Mouse (Mus musculus): ENCODE data around the gene Ifih1. TPM values are rescaled to one million over a fixed set of nuclear protein-coding genes. Genes with fewer than 3 reads are reported as not detected.

Ifih1 gene
- polyA plus RNA-seq, 1 experiment = 3.0 TPM

DNA sequence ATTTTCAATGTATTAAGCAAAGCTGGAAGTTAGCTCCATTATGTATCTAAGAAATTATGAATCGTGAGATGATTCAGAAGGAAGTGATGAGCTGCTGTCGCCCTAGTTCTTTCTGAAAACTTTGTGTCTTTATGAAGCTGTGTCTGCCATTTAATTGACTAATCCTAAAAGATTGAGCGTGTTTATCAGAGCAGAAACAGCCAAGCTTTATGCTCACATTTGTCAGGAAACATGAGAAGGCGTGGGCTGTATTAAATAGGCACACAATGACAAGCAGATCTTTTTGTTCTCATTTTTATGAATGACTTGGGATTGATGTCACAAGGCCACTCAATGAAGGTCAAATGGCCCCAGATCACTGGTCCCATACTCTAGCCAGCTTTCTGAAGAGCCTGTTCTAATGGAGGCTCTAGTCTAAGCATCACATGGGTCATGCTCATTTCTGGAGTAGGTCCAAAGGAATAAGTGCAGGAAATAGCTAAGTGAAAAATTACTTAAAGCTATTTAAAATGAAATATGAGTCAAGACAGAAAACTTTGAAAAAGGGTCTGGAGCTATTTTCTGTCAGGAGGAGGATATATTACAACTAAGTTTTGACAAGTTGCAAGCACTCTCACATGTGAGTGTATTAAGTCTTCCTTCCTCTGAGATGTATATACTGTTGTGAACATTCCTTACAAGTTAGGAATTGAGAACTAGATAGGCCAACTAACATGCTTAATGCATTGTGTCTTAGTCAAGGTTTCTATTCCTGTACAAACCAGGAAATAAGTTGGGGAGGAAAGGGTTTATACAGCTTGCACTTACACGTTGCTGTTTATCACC lies 83.2 kb downstream of the Ifih1 start:
- no peak for DNase-seq (ENCODE audit: extremely low spot score in 1 of 2, low spot score in 1 of 2)

DNA sequence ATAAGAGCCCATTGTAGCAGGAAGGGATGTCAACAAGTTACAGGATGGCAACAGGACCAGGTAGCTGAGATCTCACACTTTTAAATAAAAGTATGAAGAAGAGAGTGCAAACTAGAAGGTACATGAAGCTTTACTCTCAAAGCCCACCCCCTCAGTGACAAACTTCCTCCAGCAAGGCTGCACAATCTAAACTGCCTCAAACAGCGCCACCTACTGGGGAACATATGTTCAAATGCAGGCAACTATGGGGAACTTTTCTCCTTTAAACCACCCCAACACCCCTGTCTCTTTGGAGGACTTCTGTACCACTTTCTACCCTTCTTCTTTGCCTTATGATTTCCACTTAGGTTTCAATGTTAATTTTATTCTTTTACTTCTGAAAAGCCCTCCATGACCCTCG lies 88.6 kb downstream of the Ifih1 start:
- DNase-seq (ENCODE audit: extremely low spot score in 1 of 2, low spot score in 1 of 2) = no peak

DNA sequence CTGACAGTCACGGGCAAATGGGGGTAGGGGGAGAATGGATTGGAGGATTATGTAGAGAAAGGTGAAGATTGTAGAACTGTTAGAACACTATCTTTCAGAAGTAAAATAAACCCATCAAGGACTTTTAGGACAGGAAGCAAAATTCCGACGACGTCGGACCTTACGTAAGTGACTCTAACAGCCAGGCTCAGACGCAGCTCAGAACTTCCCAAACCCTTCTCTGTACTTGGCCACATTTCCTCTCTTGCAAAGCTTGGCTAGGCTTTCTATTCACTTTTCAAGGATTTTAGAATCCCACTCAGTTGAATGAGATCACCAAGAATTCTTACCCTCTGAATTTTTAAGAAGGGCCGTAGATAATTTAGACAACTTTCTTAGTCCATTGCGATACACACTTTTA lies 89.7 kb downstream of the Ifih1 start:
- no peak for DNase-seq (ENCODE audit: extremely low spot score in 1 of 2, low spot score in 1 of 2)

DNA sequence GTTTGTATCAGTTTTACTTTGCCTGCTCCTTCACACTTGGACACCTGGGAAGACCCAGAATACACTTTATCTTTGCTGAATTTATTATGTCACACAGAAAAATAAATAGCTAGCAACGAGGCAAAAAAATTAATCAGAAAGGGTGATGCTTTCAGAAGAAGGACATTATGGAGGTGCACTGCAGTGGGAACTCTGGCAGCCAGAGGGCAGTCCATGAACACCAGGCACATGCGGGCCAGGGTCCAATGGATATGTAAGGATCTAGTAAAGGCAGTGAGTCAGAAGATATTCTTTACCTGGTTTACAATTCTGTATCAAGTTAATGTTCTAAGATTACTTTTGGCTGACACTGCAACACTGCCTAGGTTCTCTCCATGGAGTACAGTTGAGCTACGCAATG lies 96.4 kb downstream of the Ifih1 start:
- DNase-seq (ENCODE audit: extremely low spot score in 1 of 2, low spot score in 1 of 2) = no peak

DNA sequence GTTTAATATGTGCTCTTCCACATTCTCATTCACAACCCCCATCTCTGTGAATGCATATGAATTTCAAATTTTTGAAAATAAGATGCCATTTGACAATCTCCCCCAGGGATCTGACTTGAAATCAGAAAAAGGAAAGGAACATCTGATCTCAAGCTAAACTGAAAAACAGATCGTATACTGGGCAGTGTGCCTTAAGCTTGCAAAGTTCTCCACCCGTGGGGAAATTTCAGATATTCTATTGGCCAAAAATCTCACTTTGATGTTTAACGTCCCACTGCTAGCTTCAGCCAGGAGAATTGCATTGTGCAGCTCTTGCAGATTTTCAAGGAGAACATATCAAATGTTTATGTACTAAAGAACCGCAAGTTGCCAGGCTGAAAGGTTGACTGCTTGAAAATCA lies 96.9 kb downstream of the Ifih1 start:
- peak in 1 of 2 experiments; percentile 25 for DNase-seq (ENCODE audit: extremely low spot score in 1 of 2, low spot score in 1 of 2)

DNA sequence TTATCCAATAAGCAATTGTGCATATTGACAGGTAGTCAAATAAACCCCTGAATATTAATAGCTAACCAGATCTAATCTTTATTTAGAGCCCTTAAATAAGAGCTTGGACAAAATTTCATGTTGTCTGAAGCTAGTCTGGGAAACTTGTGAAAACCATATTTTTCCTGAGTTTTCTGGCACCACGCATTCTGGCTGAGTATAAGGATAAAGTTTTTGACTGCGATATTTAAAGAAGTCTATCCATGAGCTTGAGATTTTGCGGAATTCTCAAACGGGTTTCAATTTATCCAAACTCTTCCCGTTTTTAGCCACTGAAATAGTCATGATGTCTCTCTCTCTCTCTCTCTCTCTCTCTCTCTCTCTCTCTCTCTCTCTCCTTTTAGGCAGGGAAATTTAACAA lies 98.0 kb downstream of the Ifih1 start:
- peak in 1 of 2 experiments; percentile 41 for DNase-seq (ENCODE audit: extremely low spot score in 1 of 2, low spot score in 1 of 2)

Other genes starting within 250 kb of the Ifih1 start
- 1.7 and 1.9 TPM in 2 replicates for gene Dpp4, start 234.0 kb downstream of the Ifih1 start, polyA plus RNA-seq (2012; rRNA removed)
- 0.08 and 0.13 TPM in 2 replicates for gene Gcg, start 162.6 kb downstream of the Ifih1 start, polyA plus RNA-seq (2012; rRNA removed)
- 3.1 and 3.2 TPM in 2 replicates for gene Fap, start 72.2 kb downstream of the Ifih1 start, polyA plus RNA-seq (2012; rRNA removed)
- 18.2 and 18.4 TPM in 2 replicates for gene Gca, start 18.0 kb upstream of the Ifih1 start, polyA plus RNA-seq (2012; rRNA removed)

All from frontal cortex, adult 2 months (tissue).